Mouse (Mus musculus) thymus, postnatal 36 days (tissue): ENCODE measurements around the gene Tsc22d1.

ENCODE experiments used
- DNase-seq, 2 experiments: peaks; one replicate each; pipeline ENCODE4 v3.0.0; 2022; ENCODE audit warnings: mixed read lengths in 2 of 2

Tsc22d1 gene

DNA sequence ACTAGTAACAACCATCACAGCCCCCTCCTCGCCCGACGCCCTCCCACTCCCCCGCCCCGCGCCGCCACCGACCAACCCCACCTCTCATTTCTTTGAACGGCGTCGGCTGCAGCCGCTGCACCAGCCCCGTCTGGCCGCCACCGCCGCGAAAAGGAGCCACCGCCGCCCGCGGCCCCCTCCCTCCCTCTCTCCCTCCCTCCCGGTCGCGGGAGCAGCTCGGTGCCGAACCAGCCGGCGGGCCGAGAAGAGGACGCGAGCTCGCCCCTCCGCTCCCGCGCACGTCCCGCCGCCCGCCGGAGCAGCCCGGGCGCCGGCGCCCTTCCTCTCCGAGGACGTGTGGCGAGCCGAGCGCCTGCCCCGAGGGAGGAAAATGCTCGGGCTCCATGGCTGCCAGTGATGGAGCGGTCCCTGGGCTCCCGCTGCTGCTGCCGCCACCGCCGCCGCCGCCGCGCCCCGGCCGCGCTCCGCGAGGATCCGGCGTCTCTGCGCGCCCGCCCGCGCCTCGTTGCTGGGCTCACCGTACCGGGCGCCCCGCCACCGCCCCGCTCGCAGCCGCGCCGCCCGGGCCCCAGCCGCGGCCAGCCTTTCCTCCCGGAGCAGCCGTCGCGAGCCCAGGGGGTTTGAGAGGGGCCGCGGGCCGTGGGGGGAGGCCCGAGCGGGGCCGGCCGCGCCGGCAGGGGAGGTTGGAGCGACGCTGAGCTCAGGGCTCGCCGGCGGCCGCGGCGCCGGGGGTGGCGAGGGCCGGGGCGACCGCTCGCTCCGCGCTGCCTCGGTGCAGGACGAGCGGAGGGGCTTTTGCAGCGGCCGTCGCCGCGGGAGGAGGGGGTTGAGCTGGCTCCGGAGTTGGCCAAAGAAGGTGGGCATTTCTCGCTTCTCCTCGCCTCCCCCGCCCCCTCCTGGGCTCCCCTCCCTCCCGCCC is at the start of gene Tsc22d1:
Gene Tsc22d1 (plus strand): TSS at position 100 of the 919 bp plus-strand sequence.
- DNase-seq, result peak; percentile 58 to 64

DNA sequence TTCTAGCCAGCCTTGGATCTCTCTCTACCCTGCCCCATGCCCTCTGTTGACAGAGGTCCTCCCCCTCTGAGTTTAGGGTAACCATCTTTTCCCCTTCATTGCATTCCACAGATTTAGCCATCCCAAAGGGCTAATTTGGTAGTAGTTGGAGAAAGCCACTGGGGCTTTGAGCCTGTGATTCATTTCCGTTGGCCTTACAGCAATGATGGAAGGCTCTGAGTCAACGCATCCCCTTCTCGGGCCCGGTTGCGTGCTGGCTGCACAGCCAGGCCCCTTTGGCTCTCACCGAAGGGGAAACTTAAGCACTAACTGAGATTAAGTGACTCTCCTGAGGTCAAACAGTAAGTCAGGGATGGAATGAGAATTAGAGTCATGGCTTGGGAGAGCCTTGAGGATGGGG is 41.1 kb upstream of the Tsc22d1 start:
- no peak for DNase-seq

DNA sequence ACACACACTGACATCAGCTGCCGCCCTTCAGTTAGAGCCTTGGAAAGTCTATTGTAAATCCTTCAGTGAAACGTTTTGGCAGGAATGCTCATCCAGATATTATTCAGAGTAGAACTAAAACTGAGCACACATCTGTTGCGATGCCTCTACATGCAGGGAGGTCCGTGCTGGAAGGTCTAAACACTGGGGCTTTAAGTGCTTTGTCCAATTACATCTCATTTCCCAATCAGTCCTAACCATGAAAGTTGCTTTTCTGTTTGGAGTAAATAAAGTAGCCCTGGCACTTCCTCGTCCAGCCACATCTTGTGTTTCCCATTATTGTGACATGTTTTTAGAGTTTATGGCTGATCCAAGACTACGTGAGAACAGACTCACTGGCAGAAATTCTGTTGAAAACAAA is 40.2 kb upstream of the Tsc22d1 start:
- no peak for DNase-seq

DNA sequence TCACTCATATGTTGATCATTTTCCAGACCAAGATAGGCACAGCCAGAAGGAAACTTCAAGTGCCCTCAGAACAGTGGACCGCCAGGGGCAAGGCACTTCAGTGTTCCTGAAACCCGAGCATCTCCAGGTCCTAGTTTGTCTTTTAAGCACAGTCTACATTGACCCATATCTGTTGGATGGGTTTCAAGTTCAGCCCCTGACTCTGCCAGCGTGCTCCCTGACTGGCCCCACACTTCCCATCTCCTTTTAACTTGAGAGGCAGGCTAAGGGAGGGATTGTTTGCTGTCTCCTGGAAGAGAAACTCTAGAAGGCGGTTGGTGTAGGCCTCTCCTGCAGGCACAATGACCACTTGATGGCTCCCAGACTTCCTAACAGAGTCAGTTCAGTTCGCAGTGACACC is 38.2 kb upstream of the Tsc22d1 start:
- no peak for DNase-seq

DNA sequence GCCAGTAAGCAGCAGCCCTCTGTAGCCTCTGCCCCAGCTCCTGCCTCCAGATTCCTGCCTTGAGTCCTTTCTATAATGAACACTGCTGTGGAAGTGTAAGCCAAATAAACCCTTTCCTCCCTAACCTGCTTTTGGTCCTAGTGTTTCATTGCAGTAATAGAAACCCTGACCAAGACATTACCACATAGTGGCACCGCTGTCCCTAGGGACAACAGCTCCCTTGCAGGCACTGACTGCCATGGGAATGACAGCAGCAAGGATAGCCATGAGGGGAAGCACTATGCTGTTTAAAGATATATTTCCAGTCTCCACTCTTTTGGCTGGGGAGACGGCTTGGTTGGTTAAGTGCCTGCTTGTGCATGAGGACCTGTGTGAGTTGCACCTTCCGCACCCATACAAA is 35.4 kb upstream of the Tsc22d1 start:
- DNase-seq, result no peak

DNA sequence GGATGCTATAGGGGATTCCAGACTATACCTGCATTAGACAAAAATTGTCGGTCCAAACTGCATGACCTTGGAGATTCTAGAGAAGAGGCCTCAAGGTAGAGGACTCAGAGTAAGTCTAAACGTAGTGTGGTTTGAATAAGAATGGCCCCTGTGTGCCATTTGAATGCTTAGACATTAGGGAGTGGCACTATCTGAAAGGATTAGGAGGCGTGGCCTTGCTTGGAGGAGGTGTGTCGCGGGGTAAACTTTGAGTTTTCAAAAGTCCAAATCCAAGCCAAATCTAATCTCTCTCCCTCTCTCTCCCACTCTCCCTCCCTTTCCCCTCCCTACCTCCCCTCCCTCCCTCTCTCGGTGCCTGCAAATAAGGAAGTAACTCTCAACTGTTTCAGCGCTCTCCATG is 26.7 kb upstream of the Tsc22d1 start:
- DNase-seq, result no peak

DNA sequence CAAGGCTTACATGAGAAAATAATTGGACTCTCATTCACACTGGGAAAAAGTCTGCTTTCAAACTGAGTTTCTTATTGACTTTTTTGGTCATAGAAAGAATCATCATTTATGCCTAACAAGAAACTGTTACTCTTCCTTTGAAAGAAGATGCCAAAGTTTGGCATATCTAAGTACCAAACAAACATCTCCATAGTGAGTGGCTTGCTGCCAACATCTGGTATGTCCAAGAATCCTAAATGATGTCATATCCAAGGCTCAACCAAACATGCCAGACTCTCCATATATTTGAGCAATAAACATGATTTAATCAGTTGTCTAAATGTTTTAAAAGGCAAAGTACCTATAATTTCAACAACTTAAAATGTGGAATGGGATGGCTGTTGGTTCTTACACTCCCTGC is 16.5 kb upstream of the Tsc22d1 start:
- no peak for DNase-seq

DNA sequence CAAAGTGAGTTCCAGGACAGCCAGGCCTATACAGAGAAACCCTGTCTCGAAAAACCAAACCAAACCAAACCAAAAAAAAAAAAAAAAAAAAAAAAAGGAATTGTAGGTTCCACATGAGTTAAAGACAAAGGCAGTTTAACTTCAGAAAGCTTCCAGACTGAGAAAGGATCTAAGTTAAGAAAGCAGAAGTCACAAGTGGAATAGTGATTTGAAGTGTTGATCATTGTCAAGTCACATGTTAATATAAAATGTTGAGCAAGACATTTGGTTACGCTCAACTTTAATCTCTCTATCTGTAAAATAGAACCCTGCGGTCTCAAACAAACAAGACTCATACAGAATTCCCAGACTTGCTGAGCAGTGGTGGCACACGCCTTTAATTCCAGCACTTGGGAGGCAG is 12.2 kb upstream of the Tsc22d1 start:
- DNase-seq, result no peak

DNA sequence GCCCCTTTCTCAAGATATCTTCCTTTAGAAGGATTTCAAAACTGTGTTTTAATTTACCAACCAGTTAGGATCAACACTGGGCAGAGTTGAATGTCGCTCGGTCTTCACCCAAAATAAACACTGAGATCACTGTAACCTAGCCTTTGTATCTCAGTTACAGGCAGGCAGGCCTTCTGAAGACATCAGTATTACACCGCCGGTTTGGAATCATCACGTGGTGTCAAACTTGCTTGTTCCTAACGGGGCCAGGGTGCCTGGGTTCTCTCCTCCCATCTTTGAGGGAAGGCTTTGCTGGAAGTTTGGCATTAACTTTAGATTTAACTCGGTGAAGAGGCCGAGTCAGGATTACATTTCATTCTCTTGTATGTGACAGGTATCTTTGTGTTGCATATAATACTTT is 5.7 kb upstream of the Tsc22d1 start:
- no peak for DNase-seq

DNA sequence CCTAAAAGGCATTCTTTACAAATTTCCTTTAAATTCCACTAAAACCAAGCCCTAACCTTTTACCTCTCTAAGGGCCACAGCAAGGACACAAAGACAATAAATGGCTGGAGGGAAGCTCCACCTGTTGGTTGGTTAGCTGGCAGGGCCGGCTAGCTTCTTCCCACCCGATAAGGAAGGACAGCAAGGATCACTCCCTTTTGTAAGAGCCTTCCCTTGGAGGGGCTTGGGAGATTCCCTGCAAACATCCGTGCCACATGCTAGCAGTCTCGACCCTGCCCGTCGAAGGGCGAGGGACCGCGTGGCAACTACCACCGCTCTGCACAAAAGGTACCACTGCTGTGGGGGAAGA is 1.0 kb upstream of the Tsc22d1 start:
- DNase-seq, result no peak

DNA sequence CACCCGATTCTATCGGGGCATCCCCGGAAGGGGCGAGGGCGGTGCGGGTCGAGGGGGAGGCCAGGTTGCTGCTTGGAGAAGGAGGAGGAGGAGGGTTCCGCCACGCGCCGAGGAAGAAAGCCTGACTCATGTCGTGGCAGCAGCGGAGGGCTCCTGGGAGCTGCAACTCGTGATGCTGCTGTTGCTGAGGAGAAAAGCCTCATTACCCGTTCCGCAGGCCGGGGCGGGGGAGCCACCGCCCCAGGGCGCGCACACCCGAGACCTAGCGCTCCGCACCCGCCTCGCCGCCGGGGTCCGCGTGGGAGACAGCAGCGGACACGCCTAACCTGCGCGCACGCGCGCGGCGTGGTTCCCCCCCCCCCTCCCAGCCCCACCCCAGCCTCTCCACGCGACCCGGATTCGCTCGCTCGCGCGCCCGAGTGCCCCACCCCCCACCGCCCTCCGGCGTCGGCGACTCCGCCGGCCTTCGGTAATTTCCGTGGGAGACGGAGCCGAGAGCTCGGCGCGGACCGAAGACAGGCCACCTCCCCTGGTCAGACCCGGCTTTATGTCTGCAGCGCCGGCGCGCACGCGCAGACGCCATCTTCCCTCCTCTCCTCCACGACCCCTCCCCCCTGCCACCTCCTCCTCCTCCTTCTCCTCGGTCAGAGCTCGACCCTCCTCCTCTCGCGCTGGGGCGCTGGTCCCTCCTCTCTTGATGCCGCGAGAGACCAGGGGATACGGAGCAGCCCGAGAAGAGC is 469 bp upstream of the Tsc22d1 start:
- peak; percentile 94 for DNase-seq

DNA sequence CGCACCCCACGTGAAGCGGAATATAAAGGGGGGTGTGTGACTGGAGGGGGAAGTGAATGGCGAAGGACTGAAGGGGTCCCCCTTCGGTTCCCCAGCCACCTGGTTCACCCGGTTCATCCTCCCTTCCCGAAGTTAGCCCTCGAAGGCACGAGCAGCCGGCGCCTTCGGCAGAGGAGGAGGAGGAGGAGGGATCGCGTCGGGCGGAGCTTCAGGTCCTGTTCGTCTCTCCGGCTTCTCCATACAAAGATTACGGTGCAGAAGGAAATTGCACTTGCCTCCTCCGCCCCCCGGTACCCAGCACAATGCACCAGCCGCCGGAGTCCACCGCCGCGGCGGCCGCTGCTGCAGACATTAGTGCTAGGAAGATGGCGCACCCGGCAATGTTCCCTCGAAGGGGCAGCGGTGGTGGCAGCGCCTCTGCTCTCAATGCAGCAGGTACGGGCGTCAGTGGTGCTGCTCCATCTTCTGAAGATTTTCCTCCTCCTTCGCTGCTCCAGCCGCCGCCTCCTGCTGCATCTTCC is 1.1 kb downstream of the Tsc22d1 start:
- peak; percentile 51 to 60 for DNase-seq

DNA sequence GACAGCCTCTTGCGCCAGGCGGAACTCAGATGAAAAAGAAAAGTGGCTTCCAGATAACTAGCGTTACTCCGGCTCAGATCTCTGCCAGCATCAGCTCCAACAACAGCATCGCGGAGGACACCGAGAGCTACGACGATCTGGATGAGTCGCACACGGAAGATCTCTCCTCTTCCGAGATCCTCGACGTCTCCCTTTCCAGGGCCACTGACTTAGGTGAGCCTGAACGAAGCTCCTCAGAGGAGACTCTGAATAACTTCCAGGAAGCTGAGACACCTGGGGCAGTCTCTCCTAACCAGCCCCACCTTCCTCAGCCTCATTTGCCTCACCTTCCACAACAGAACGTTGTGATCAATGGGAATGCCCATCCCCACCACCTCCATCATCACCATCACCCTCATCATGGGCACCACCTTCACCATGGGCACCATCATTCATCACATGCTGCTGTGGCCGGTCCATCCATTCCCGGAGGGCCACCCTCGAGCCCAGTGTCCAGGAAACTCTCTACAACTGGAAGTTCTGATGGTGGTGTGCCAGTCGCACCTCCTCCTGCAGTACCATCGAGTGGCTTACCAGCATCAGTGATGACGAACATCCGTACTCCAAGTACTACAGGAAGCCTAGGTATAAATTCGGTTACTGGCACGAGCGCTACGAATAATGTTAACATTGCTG is 1.7 kb downstream of the Tsc22d1 start:
- no peak for DNase-seq

DNA sequence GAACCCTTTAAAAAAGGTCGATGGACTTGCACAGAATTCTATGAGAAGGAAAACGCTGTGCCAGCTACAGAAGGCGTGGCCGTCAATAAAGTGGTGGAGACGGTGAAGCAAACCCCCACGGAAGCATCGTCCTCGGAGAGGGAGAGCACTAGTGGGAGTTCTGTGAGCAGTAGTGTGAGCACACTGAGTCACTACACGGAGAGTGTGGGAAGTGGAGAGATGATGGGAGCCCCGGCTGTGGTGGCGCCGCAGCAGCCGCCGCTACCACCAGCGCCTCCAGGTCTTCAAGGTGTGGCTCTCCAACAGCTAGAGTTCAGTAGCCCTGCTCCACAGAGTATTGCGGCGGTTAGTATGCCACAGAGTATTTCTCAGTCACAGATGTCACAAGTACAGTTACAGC is 2.6 kb downstream of the Tsc22d1 start:
- no peak for DNase-seq

DNA sequence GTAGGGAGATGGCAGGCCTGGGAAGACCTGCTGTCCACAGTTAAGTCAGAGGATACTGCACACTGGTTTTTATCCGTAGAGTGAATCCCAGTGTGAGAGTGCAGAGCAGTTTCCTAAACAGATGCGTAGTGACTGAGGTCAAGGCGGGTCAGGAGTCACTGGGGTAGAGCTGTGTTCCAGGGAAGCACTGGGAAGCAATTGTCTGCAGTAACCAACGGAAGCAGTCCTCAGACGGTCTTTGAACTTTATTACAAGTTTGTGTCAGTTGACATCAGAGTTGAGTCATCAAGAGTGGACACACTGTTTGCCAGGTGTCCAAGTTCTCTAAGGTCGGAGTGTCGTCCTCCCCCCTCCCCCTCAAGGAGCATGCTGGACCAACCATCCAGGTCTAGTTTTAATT is 6.0 kb downstream of the Tsc22d1 start:
- DNase-seq, result no peak

DNA sequence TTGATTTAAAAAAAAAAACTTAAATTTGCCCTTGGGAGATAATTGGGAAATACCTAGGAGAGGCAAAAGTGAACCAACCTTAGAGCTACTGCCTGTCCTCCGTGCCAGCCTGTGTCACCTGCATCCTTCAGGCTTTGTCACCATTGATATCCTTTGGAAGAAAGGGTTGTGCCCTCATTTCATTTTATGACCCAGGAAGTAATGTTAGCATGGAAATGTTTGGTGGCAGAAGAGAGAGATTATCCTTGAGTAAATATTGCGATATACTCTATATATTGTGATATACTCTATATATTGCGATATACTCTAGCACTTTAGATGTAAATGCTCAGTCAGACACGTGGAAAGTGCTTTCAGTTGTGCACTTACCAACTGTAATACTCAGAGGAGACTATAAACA is 6.4 kb downstream of the Tsc22d1 start:
- DNase-seq, result no peak

DNA sequence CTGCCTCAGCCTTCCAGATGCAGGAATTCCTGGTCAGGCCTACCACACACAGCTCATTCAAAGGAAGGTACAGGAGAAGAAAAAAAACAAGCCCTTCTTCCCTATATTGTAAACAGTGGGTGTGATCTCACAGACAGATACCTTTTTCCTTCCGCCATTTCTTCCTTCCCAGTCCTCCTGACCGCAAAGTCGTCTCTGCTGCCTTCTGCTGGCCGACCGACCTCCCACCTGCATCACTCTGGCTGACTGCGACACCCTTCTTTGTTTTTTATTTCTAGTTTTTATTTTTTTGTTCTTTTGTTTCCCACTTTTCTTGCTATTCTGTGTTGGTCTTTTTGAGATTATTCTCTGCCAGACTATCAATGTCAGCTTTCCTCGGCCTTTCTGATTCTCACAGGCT is 10.7 kb downstream of the Tsc22d1 start:
- DNase-seq, result no peak

DNA sequence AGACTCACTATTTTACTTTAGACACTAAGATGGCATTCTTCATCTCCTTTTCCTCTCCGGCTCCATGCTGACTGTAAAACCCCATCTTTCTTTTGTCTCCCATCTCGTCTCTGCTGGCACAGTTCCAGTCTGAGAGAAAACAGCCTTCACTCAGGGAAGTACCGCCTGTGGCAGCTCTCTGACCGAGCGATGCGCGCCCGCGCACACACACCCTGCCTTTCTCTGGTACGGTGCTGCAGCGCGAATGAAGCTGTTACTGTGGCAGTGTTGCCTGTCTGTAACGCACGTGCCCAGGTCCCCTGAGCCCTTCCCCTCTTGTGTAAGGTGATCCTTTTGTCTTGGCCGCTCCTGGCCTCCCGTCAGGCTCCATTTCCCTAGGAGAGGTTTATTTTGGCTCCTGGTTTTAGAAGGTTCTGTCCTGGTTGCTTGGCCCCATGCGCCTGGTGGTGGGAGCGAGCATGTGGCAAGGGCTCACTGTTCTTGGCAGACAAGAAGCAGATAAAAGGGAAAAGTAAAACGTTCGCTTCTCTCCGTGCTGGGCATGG is 11.3 kb downstream of the Tsc22d1 start:
- no peak for DNase-seq

DNA sequence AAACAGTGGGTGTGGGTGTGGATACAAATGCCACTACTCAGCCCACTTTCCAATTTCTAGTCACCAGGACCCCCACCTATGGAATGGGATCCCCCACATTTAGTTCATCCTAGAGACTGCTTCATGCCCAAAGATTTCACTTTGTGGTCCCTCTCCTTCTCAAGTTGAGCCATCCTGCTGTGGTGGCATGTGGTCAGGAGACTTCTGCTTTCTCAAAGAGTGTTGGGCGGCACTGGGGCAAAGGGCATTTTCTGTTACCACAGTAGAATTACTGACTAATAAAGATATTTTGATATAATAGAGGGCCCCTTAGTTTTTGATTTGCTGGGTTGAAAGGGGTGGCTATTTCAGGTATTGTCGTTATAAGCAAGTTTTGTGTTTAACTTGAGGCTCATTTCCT is 14.1 kb downstream of the Tsc22d1 start:
- DNase-seq, result no peak

DNA sequence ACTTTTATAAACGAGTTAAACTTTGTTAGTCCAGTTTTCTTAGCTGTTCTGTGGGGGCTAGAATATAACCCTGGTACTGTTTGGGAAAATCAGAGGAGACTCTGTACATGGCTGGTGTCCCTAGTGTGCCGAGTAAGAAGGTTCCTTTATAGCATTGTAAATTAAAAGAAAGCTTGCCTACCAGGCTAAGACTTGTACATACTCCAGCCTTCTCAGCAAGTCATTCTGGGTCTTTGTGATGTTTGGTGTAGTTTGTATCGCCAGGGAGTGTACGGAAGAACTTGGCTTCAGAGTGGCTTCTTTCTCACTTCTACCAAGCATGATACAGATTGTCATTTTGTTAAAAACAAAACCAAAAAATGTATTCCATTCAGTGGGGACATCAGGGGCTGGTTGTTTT is 17.2 kb downstream of the Tsc22d1 start:
- DNase-seq, result no peak

DNA sequence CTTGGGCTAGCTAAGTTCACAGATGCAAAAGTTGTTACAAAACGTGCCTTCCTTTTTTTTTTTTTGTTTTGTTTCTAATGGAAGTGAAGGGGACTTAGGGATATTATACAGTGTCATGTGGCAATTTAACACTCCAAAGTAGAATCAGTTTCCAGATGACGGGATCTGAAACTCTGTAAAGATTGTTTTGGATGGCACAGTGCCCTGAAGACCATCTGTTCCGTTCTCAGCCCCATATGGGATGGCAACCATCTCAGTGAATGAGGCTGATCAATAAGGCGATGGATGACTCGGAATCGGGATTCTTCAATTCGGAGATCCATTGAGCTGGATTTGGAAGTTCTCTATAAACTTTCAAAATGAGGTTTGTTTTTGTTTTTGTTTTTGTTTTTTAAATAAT is 17.6 kb downstream of the Tsc22d1 start:
- DNase-seq, result no peak

DNA sequence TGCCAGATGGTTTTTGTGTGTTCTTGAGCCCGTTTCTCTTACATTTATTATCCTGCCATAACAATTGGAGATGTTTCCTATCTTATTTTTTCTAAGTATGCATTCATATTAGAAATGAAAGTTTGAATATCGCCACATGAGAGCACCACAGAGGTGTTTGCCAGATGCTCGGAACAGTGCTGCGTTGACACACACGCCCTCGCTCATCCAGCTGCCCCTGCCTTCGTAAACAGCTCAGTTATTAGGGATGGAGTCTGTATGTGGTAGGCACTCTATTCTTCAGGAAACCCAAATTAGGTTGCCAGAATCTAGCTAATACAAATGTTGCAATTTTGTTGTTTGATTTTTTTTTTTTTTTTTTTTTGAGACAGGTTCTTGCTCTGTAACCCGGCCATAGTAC is 18.1 kb downstream of the Tsc22d1 start:
- no peak for DNase-seq

DNA sequence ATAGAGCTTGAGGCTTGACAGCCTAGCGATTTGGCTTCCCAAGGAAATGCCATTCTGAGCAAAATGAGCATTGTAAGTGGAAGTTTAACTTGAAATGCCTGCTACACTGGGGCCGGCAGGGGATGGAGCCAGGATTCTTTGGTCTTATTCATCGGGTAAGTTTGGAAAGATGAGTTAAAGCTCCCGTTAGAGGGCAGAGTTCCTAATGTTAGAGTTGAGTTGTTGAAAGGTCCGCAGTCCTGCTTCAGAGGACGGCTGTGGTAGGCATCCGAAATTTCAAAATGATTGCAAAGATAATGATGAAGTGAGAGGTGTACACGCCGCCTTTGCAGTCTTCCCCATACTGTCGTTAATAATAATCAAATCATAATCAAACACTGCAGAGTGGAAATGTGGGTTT is 27.4 kb downstream of the Tsc22d1 start:
- no peak for DNase-seq
